8 mouse cellular contexts compared by ENCODE assay signal in the genomic region with DNA sequence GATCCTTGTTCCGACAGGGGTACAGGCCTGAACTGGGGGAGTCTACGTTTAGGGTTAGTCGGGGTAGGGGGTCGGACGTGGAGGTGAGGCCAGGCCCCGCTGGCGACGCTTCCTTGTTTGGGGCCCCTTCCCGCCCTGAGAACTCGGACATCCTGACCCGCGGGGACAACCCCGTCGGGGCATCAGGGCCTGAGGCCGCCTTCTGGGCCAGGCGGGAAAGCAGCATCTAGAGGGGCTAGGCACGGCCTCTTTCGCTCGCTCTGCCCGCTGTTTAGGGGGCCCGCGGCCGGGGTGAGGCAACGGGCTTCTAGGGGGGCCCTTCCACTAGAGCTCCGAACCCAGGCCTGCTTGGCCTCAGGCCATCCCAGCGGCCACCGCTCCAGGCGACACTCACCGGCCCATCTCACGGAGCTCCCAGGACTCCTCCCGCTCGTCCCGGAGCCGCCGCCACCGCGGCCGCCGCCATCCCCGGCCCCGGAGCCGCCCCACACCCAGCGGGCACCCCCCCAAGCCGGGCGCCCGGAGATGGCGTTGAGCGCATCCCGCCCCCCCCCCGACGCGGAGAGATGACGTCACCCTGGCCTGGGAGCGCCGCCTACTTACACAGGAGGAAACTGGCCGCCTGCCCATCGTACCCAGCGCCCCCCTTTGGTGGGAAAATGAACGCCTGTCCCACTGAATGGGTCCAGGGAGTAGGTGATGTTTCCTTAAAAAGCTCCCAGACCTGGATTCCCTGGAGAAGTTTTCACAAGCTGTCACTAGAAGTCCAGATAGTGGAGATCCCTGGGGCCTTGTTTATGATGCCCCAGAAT. TPM values are rescaled to one million over a fixed set of nuclear protein-coding genes. Genes with fewer than 3 reads are reported as not detected.
DNase-seq lines count a peak whose midpoint lies in the region; ATAC-seq and TF ChIP-seq lines count a peak whose summit lies in the region.

A gene (minus strand): TSS at position 503 of the 812 bp plus-strand sequence.

- peak; percentile 82 for DNase-seq in forebrain, embryonic 14.5 days (ENCODE audit: low spot score)
- peak; percentile 87 to 93 for DNase-seq in heart, postnatal 14 days
- DNase-seq in layer of hippocampus, adult 11-12 months (ENCODE audit: low spot score), result peak; percentile 89
- peak; percentile 81 to 84 for DNase-seq in lung, adult 18-20 months
- peak; percentile 88 for DNase-seq in testis, postnatal 14 days (ENCODE audit: low spot score)

- H3K4me3 ChIP-seq in ES-Bruce4 (ENCODE audit: low read depth, low read length), result peak within 1 kb of the TSS; percentile 90
- peak within 1 kb of the TSS; percentile 95 for H3K4me3 ChIP-seq in forebrain, embryonic 14.5 days (ENCODE audit: low read depth, low read length)
- peak within 1 kb of the TSS; percentile 81 for H3K4me3 ChIP-seq in neural tube, embryonic 15.5 days (replicated peaks)

- under 1% methylated on average over 57 of the region's 59 CpGs for WGBS in forebrain, embryonic 14.5 days
- WGBS in neural tube, embryonic 15.5 days, result under 1% methylated on average over 59 of the region's 59 CpGs

- no peak within 1 kb of the TSS for H3K27ac ChIP-seq in ES-Bruce4 (ENCODE audit: insufficient read depth, low read length)
- peak within 1 kb of the TSS; percentile 59; the same call in 1 of the 2 replicates for H3K27ac ChIP-seq in forebrain, embryonic 14.5 days (ENCODE audit: low read depth, low read length)
- peak within 1 kb of the TSS; percentile 62 for H3K27ac ChIP-seq in neural tube, embryonic 15.5 days (replicated peaks)

- peaks cover 12% of the 10 kb centered on the region for H3K9me3 ChIP-seq in ES-Bruce4 (replicated peaks; ENCODE audit: control insufficient read depth, insufficient read depth, low read length, poor library complexity, severe bottlenecking)
- H3K9me3 ChIP-seq in forebrain, embryonic 14.5 days (replicated peaks; ENCODE audit: control insufficient read depth, low read length), result no peaks in the 10 kb centered on the region
- H3K9me3 ChIP-seq in neural tube, embryonic 15.5 days (replicated peaks), result no peaks in the 10 kb centered on the region

- H3K36me3 ChIP-seq in ES-Bruce4 (ENCODE audit: control insufficient read depth, insufficient read depth, low read length, poor library complexity, severe bottlenecking), result peaks cover 11% of the 10 kb centered on the region
- peaks cover 16% of the 10 kb centered on the region for H3K36me3 ChIP-seq in forebrain, embryonic 14.5 days (ENCODE audit: control insufficient read depth, insufficient read depth, low read length)
- peaks cover 19% of the 10 kb centered on the region for H3K36me3 ChIP-seq in neural tube, embryonic 15.5 days

- peak; percentile 71 for ATAC-seq in cerebellum, adult (ENCODE audit: insufficient number of reproducible peaks, low FRiP score, low TSS enrichment)
- ATAC-seq in forebrain, embryonic 14.5 days, result peak; percentile 92
- peak; percentile 90 for ATAC-seq in neural tube, embryonic 15.5 days (ENCODE audit: low FRiP score)

- TF ChIP-seq POLR2A in ES-Bruce4 (IDR thresholded peaks at IDR 0.05; ENCODE audit: insufficient read depth, low read length), result no peak

- peak; percentile 73 for TF ChIP-seq CTCF in ES-Bruce4 (IDR thresholded peaks at IDR 0.05; ENCODE audit: low read depth, low read length)

- no peaks in the 10 kb centered on the region for H3K27me3 ChIP-seq in ES-Bruce4 (ENCODE audit: control insufficient read depth, insufficient read depth, low read length, poor library complexity, severe bottlenecking)
- H3K27me3 ChIP-seq in forebrain, embryonic 14.5 days (replicated peaks; ENCODE audit: control insufficient read depth, insufficient read depth, low read length), result no peaks in the 10 kb centered on the region
- H3K27me3 ChIP-seq in neural tube, embryonic 15.5 days (replicated peaks), result no peaks in the 10 kb centered on the region

- peak within 1 kb of the TSS; percentile 92 for H3K9ac ChIP-seq in ES-Bruce4 (ENCODE audit: low read depth, poor library complexity, severe bottlenecking)
- peak within 1 kb of the TSS; percentile 98 for H3K9ac ChIP-seq in forebrain, embryonic 14.5 days (ENCODE audit: low read length)
- peak within 1 kb of the TSS; percentile 100 for H3K9ac ChIP-seq in neural tube, embryonic 15.5 days (replicated peaks)

- peak within 1 kb of the TSS; percentile 94 for H3K4me2 ChIP-seq in forebrain, embryonic 14.5 days (ENCODE audit: low read length)
- peak within 1 kb of the TSS; percentile 94 for H3K4me2 ChIP-seq in neural tube, embryonic 15.5 days

- H3K4me1 ChIP-seq in ES-Bruce4 (ENCODE audit: control insufficient read depth, insufficient read depth, low read length), result peaks cover 1% of the 10 kb centered on the region
- H3K4me1 ChIP-seq in forebrain, embryonic 14.5 days (ENCODE audit: control insufficient read depth, insufficient read depth, low read length), result peaks cover 10% of the 10 kb centered on the region
- H3K4me1 ChIP-seq in neural tube, embryonic 15.5 days, result peaks cover 17% of the 10 kb centered on the region

- intact Hi-C loops in heart, postnatal 14 days (cut with DNase I), result no loop called here

- no peak for TF ChIP-seq EP300 in ES-Bruce4 (IDR thresholded peaks at IDR 0.05; ENCODE audit: insufficient read depth, low read depth, low read length)

RNA-seq across cellular contexts. Expression of the gene that starts here (rescaled TPM):
- polyA plus RNA-seq in ES-Bruce4 (2011; ENCODE audit: insufficient read depth, insufficient read length, low read depth, missing spikeins), result 25.4 and 34.6 TPM in 2 replicates
- 3.4 and 3.8 TPM in 2 replicates for polyA plus RNA-seq in forebrain, embryonic 14.5 days (2014; fragmentation: Nextera tagmentation; extraction: Ambion mirVana)
- total RNA-seq in heart, postnatal 14 days (2021), result 10 to 100 TPM; 24.1 to 28.0 TPM
- 3.3 and 3.7 TPM in 2 replicates for polyA plus RNA-seq in neural tube, embryonic 15.5 days (2015; fragmentation: Nextera tagmentation; extraction: Ambion mirVana)
